Comparison of ENCODE assay signal across 20 mouse cellular contexts in genomic region chr12:100358040-100358620, GRCm38 (mm10).
DNase-seq lines count a peak whose midpoint lies in the region; ATAC-seq and TF ChIP-seq lines count a peak whose summit lies in the region.
"Had no signal": no experiment of that assay in that cellular context is flagged by ENCODE, and none has a peak within 500 bp of the region (broad histone marks: within the 10 kb centered on the region; RNA-seq: fewer than 3 reads in every experiment).

No protein-coding gene starts in this region.

- H3K27ac ChIP-seq in forebrain, embryonic 14.5 days (ENCODE audit: low read depth, low read length), result no peak overlapping the region
- no peak overlapping the region for H3K27ac ChIP-seq in forebrain, embryonic 15.5 days (replicated peaks)
- H3K27ac ChIP-seq in olfactory bulb, adult 2 months (ENCODE audit: insufficient read depth, low read depth, low read length), result peak overlapping the region; percentile 42; the same call in 1 of the 2 replicates
- H3K27ac ChIP-seq: embryonic facial prominence, embryonic 12.5 days; heart, adult 2 months; hindbrain, embryonic 10.5 days; hindbrain, embryonic 14.5 days had no signal

- H3K27me3 ChIP-seq in forebrain, embryonic 14.5 days (replicated peaks; ENCODE audit: control insufficient read depth, insufficient read depth, low read length), result no peaks in the 10 kb centered on the region
- H3K27me3 ChIP-seq in forebrain, embryonic 15.5 days, result no peaks in the 10 kb centered on the region
- H3K27me3 ChIP-seq: embryonic facial prominence, embryonic 12.5 days; heart, embryonic 12.5 days had no signal

- peak; percentile 35 for DNase-seq in forebrain, embryonic 14.5 days (ENCODE audit: low spot score)
- peak; percentile 28 for DNase-seq in kidney, adult 9 months
- DNase-seq in kidney, adult 18-20 months, result no peak
- peak; percentile 56 for DNase-seq in brain, embryonic 14.5 days (ENCODE audit: low read depth)
- no peak for DNase-seq in layer of hippocampus, adult 8-10 months (ENCODE audit: low spot score in 2 of 2)
- DNase-seq in thymus, postnatal 25 days, result no peak
- DNase-seq: adrenal gland, postnatal 10 days; B cell, adult 2 months; cerebellum, adult 2 months; cerebellum, postnatal 10 days; gastrocnemius, postnatal 10 days; heart, adult 2 months had no signal

- peaks cover 15% of the 10 kb centered on the region for H3K36me3 ChIP-seq in forebrain, embryonic 14.5 days (ENCODE audit: control insufficient read depth, insufficient read depth, low read length)
- 0 out of 2 replicates have a peak, but pooled peaks cover 8% of the 10 kb centered on the region for H3K36me3 ChIP-seq in forebrain, embryonic 15.5 days

- H3K4me1 ChIP-seq in forebrain, embryonic 14.5 days (ENCODE audit: control insufficient read depth, insufficient read depth, low read length), result no peaks in the 10 kb centered on the region
- H3K4me1 ChIP-seq in forebrain, embryonic 15.5 days, result 0 out of 2 replicates have a peak, but pooled peaks cover 5% of the 10 kb centered on the region
- peaks cover 23% of the 10 kb centered on the region for H3K4me1 ChIP-seq in olfactory bulb, adult 2 months (ENCODE audit: control insufficient read depth, insufficient read depth, low read length)
- H3K4me1 ChIP-seq: heart, embryonic 12.5 days had no signal

- TF ChIP-seq POLR2A in brain, embryonic 14.5 days (IDR thresholded peaks at IDR 0.05; ENCODE audit: borderline replicate concordance, extremely low read depth, insufficient read depth, insufficient read length, poor library complexity, severe bottlenecking), result no peak
- TF ChIP-seq POLR2A in olfactory bulb, adult 2 months (IDR thresholded peaks at IDR 0.05; ENCODE audit: insufficient read depth, low read depth, low read length), result no peak

- no peak overlapping the region for H3K4me2 ChIP-seq in forebrain, embryonic 14.5 days (ENCODE audit: low read length)
- H3K4me2 ChIP-seq in forebrain, embryonic 15.5 days (replicated peaks), result no peak overlapping the region
- H3K4me2 ChIP-seq: embryonic facial prominence, embryonic 12.5 days; heart, embryonic 12.5 days; hindbrain, embryonic 14.5 days had no signal

- TF ChIP-seq CTCF in brain, embryonic 14.5 days (IDR thresholded peaks at IDR 0.05; ENCODE audit: borderline replicate concordance, extremely low read depth, insufficient read depth, insufficient read length), result no peak
- TF ChIP-seq CTCF in olfactory bulb, adult 2 months (IDR thresholded peaks at IDR 0.05; ENCODE audit: insufficient read depth, low read depth, low read length), result no peak

- no peak overlapping the region for H3K4me3 ChIP-seq in forebrain, embryonic 14.5 days (ENCODE audit: low read depth, low read length)
- H3K4me3 ChIP-seq in forebrain, embryonic 15.5 days, result no peak overlapping the region
- no peak overlapping the region for H3K4me3 ChIP-seq in olfactory bulb, adult 2 months (ENCODE audit: insufficient read depth, low read depth, low read length)
- H3K4me3 ChIP-seq: embryonic facial prominence, embryonic 12.5 days; heart, adult 2 months; heart, embryonic 12.5 days; hindbrain, embryonic 10.5 days had no signal

- 36% methylated on average over 6 of the region's 6 CpGs for WGBS in forebrain, embryonic 14.5 days
- 33% methylated on average over 6 of the region's 6 CpGs for WGBS in forebrain, embryonic 15.5 days
- WGBS in olfactory bulb, adult 2 months, result 26% methylated on average over 6 of the region's 6 CpGs

- ATAC-seq in forebrain, embryonic 14.5 days, result 0 out of 2 replicates have a peak, but pooled peaks have one; percentile 40
- no peak for ATAC-seq in forebrain, embryonic 15.5 days (replicated peaks)
- ATAC-seq: CD4-positive, CD25-positive, alpha-beta regulatory T cell, adult 4 months had no signal

- H3K9me3 ChIP-seq in forebrain, embryonic 14.5 days (replicated peaks; ENCODE audit: control insufficient read depth, low read length), result no peaks in the 10 kb centered on the region
- no peaks in the 10 kb centered on the region for H3K9me3 ChIP-seq in forebrain, embryonic 15.5 days
- H3K9me3 ChIP-seq: embryonic facial prominence, embryonic 12.5 days; G1E; heart, embryonic 12.5 days; hindbrain, embryonic 10.5 days had no signal

- no peak overlapping the region for H3K9ac ChIP-seq in forebrain, embryonic 14.5 days (ENCODE audit: low read length)
- H3K9ac ChIP-seq in forebrain, embryonic 15.5 days (replicated peaks), result no peak overlapping the region
- H3K9ac ChIP-seq: embryonic facial prominence, embryonic 12.5 days; heart, embryonic 12.5 days; hindbrain, embryonic 14.5 days had no signal

Comparison
In these comparisons a context has a peak if more than half of its experiments do, and no peak if none do; other contexts are left out.
1. DNase-seq: peak in forebrain, embryonic 14.5 days (single experiment), kidney, adult 9 months (single experiment) and brain, embryonic 14.5 days (single experiment); none in kidney, adult 18-20 months (single experiment), layer of hippocampus, adult 8-10 months (0 of 2) and thymus, postnatal 25 days (single experiment).